Mouse (Mus musculus): Measurements from ENCODE around the gene Ap3b1. TPM values are rescaled to one million over a fixed set of nuclear protein-coding genes. Genes with fewer than 3 reads are reported as not detected.

Gene Ap3b1
- polyA plus RNA-seq, 1 experiment: 37.1 TPM

DNA sequence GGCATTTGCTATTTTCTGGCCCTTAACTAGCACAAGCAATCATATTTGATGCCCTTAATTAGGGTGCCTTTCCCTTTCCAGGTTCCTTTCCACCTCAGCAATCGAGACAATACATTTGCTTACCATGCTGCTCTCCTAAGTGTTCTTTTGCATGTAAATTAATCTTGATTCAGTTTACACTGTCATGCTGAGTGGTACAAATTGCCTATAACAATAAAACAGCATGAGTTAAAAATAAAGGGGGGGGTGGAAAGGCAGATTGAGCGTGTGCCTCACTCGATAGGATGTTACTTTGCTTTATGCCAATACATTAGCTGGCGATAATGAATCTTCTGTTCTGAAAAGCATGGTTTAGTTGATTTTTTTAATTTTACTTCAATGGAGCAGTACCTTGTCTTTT lies 187.0 kb downstream of the Ap3b1 start:
- TF ChIP-seq GATA1 (IDR thresholded peaks at IDR 0.05; ENCODE audit: low read length): no peak

DNA sequence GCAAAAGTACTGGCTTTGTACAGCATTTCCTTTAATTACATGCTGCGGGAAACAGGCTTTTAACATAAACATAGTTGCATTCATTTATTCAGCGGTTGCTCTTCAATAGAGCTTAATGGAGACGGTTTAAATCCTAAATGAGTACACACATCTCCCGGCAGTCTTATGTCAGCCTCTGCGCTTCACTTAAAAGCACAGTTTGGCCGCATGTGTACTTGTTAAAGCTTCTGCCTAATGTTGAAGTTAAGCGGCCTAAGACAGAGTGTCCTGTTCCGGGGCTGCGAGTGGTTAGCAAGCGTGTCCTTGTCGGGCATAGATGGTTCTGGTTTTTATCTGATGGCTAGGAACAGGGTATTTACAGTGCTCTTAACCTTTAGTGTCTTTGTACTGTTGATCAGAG lies 187.5 kb downstream of the Ap3b1 start:
- TF ChIP-seq GATA1 (IDR thresholded peaks at IDR 0.05; ENCODE audit: low read length): no peak

DNA sequence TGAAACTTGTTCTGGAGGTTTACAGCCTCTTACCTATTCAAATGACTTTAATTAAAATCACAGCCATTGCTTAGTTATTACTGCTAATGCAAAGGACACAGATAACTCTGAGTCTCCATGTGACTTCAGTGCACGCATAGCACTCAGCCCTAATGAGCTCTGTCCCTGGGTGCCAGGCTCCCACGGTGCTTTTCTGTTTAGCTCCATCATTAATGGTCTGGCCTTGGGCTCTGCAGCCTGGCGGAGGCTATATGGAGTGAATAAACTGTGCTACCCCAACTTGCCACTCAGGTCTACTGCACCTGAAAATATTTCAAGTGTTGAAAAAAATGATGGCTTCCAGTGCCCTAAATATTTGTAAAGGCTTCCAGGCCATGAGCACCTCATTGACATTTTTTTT lies 190.8 kb downstream of the Ap3b1 start:
- no peak for TF ChIP-seq GATA1 (IDR thresholded peaks at IDR 0.05; ENCODE audit: low read length)

DNA sequence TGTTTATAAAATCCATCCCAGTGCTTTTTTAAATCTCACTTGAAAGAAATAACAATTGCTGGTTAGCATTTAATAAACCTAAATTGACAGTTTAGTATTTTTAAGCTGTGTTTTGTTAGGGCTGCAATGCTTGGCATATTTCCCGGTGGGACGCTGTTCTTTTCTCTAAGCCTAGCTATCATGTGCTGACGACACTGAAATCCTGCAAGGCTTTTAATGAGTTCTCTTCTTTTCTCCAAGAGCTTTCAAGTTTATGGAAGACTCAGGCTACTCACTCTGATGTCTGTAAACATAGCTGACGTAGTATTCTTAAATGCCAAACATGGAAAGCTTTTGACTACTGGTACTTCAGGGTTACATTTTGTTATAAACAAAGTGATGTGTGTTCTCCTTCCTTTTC lies 191.3 kb downstream of the Ap3b1 start:
- TF ChIP-seq GATA1 (IDR thresholded peaks at IDR 0.05; ENCODE audit: low read length): no peak

DNA sequence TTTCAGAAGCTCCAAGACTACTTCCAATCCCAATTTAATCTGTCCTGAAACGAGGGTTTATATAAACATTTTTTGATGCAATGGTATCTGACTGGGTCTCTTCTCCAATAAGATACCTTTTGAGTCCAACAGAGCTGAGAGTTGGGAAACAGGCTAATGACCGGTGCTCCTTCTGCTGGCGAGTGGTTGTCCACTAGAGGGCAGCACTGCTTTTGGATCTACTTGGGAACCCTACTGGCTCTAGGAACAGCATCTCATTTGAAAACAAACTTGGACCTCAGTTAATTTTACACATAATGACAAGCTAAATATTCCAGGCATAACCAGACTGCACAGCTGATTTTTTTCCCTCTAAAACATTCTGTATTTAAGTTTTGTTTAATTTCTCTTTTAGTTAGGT lies 201.3 kb downstream of the Ap3b1 start:
- no peak for TF ChIP-seq GATA1 (IDR thresholded peaks at IDR 0.05; ENCODE audit: low read length)

DNA sequence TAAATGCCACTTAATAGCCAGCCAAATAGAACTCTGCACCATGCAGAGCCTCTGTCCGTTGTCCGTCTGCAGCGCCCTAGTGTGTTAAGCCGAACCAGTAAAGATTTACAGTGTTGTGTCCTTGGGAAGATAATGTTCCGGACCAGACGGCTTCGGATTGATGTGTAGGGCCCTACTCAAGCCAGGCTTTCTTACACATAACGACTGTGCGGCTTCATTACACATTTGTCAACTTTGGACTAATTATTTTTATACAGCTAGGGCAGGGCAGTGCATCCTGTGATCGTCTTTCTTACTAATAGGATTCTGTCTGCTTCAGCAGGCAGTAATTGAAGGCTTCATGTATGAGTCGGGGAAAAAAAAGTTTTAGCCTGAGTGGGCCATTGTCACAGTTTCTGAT lies 202.1 kb downstream of the Ap3b1 start:
- TF ChIP-seq GATA1 (IDR thresholded peaks at IDR 0.05; ENCODE audit: low read length): no peak

DNA sequence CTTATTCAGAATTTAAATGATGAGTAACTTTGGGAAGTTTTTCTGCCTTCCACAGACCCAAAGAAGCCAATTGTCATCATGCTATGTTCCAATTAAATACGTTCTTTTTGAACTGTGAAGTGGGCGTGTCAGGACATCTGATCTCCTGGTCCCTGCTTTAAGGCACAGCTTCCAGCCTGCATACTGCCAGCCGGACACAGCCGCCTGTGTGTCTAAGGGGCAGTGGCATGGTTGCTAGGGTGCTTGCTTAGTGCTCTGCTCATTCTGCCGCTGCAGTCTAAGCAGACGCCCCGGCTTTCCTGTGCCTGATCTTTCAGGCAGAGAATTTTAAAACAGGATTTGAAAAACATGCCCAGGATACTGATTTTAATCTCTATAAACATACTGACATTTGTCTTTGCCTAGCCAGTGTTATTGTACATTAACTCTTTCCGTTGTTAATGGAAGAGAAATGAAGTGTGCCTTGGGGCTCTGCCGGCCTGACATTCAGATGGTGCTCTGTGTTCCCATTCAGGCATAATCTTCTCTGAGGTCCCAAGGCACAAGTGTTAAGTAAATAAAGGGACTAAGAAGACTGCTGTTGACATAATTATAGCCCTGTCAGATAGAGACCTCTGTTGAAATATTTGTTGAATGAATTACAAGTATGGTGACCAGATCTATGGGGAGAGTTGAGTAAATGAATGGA lies 204.0 kb downstream of the Ap3b1 start:
- no peak for TF ChIP-seq GATA1 (IDR thresholded peaks at IDR 0.05; ENCODE audit: low read length)

DNA sequence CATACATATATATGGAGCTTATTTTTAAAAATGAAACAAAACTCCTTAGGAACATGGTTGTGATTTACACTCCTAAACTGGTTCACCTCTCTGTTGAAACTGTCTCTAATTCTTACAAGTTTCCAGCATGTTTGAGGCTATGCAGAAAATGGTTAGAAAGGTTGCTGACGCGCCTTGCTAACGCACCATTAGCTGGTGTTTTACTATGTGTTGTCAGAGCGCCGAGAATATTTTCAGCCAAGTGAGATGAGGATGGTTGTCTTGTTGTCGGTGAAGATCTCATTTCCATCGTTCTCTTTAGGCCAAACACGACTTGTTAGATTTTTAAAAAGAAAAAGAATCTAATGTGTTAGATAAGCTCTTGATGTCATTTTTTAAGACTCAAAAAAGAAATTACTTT lies 205.1 kb downstream of the Ap3b1 start:
- TF ChIP-seq GATA1 (IDR thresholded peaks at IDR 0.05; ENCODE audit: low read length): no peak

DNA sequence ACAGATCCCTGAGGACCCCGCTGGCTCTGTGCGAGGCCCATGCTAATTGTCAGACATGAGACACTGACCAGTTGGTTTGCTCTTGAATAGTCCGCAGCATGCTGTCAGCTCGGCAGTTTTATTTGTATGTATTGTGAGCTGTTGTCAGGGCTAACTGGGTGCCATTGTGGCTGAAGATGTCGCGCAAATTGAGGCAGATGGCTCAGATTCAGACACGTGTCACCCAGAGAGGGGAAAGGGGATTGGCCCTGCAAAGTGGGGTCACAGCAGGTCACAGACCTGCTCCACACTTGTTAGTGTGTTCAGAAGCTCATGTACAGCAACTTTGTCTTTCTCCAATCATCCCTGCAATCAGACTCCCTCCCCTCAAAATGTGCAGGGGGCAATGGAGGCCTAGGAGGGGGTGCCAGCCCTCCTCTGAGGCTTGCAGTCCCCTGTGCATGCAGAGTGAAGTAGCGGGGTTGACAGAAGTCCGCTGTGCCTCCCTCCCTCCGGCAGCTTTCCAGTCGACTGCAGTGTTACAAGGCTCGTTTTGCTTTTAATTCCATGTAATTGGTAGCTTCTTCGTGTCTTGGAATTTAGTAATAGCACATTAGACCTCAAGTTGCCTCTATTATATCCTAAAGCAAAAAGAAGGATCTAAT lies 205.7 kb downstream of the Ap3b1 start:
- no peak for TF ChIP-seq GATA1 (IDR thresholded peaks at IDR 0.05; ENCODE audit: low read length)

DNA sequence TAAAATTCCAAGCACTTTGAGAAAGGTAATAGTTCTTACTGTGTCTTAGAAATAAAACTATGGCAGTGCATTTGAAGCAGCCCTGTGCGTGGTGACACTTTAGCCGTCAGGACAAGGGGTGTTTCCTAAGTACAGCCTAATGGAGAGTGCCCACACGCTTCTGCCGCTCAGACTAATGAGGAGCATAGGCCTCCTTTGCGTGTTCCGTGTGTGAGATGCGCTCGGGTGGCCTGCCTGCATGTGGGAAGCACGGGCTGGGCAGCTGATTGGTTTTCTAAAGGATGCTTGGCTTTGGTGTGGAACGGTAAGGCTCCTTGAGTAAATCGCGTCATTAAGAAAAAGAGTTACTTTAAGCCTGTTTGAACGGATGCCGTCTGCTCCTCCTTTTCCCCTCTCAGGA lies 206.4 kb downstream of the Ap3b1 start:
- no peak for TF ChIP-seq GATA1 (IDR thresholded peaks at IDR 0.05; ENCODE audit: low read length)

DNA sequence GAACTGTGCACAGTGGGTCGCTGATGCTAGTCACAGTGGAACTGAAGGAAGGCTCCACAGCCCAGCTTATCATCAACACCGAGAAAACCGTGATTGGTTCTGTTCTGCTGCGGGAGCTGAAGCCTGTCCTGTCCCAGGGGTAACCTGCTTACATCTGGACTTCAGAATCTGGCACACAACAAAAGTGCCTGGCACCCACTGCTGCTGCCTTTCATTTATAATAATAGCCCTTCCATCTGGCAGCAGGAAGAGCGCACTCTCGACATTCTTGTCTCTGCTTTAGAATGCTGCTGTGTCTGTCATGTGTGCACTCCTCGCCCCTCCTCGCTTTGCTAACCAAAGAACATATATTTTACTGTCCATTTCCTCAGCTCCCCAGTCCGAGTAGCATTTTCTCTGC lies 206.9 kb downstream of the Ap3b1 start:
- TF ChIP-seq GATA1 (IDR thresholded peaks at IDR 0.05; ENCODE audit: low read length): no peak

DNA sequence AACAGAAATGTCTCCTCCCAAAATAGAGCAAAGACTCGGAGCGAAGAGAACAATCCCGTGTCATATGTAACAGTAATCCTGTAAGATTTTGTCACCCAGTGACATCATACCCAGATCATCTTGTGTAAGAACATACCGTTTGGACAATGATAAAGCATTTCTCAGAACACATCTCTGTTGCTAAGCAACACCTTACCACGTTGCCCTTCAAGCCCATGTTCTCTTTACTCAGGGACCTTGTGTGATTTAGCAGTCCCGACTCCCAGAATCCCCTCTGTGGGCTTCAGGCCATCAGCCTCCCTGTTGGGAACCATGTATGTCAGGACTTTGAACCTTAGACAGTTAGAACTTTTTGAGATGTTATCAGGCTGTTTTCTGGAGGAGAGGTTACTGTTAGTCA lies 209.0 kb downstream of the Ap3b1 start:
- no peak for TF ChIP-seq GATA1 (IDR thresholded peaks at IDR 0.05; ENCODE audit: low read length)

DNA sequence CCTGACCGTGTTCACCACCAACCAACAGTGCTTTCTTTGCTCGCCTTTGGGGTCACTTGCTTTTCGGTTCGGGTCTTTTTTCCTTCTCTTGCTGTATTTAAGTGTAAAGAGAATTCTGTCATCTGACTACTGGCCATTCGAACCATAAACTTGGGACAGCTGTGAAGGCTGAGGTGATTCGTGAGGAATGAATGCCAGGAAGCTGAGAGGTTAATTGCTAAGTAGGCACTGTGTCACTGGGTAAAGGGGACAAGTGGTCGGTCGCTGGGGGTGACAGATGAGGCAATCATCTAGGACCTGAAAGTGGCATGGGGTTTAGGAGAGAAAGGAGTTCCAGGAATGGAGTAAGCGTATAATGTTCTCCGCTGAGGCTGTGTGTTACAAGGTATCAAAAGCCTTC lies 212.2 kb downstream of the Ap3b1 start:
- no peak for TF ChIP-seq GATA1 (IDR thresholded peaks at IDR 0.05; ENCODE audit: low read length)

DNA sequence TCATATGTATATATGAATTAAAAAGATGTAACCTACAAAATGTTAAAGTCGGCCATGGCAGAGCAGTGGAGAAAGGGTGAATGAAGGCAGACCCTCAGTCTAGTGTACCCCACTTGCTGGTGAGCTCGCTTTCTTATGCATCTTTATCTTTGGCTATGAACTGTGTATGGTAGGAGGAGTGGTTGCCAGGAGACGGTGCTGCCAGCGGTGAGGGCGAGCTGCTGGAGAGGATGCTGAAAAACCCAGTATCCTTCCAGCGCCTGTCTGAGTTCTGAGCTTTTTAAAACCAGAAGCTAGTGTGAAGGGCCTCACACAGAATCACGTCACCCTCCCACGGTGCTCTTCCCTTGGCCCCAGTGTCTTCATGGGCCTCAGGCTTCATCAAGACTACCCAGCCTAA lies 214.6 kb downstream of the Ap3b1 start:
- no peak for TF ChIP-seq GATA1 (IDR thresholded peaks at IDR 0.05; ENCODE audit: low read length)

DNA sequence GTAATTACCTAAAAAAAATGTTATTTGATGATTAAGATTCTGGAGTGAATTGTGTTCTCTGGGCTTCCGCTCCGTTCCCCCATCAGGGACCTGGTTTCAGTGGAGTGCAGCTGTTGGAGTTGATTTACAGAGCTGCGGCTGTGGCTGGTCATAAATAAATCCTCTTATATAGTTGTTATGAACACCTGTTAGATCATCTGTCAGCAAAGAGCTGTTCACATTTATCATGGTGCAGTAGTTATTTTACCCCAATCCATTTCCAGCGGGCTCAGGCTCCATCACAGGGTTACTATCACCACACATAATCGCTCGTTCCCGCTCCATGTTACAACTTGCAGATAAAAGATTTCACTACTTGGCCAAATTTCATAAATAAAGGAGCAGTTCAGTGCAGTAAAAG lies 215.1 kb downstream of the Ap3b1 start:
- no peak for TF ChIP-seq GATA1 (IDR thresholded peaks at IDR 0.05; ENCODE audit: low read length)

DNA sequence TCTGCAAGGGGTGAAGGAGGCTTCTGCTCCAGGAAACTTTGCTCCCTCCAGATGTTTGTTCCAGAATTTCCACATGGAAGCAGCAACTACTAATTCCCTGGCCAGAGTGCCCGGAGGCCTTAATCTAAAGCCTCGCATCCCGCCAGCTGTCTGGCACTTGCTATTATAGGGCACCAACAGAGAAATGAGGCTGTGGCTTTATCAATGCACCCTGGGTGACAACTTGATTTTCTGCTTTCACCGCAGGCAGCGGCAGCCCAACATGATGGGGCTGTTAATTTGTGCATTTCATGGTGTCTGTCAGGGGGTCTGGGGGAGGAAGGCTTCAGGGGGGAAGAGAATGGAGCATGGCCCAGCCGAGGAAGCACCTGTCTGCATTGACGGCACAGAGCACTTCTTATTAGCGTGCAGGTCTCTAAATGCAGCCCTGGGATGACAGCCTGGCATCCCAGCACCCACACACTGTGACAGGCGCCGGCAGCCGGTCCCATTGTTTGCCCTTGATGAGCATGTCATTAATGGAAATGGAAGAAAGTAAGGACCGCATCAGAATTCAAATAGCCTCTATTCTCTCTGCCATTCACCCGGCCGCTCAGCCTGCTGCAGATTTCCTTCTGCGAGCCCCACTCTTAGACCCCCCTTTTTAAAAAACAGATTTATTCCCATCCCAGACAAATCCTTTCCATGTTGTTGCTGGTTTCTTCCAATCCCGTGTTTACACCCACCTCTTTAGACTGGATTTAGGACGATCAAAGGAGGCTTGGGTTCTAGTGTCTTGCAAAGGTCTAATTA lies 217.0 kb downstream of the Ap3b1 start:
- TF ChIP-seq GATA1 (IDR thresholded peaks at IDR 0.05; ENCODE audit: low read length): no peak
